Mouse (Mus musculus) liver, postnatal 0 days (tissue): ENCODE results near the gene Gorasp1.

Experiments used
- CTCF ChIP-seq: sonication (generic); IDR thresholded peaks from 2 replicates; pipeline ENCODE4 v1.5.1; 2016; ENCODE audit warnings: antibody characterized with exemption, low read depth
- EP300 ChIP-seq: IDR thresholded peaks from 2 replicates; pipeline ENCODE4 v1.6.1; 2016; ENCODE audit warnings: antibody characterized with exemption, low read depth, mild to moderate bottlenecking

GRCm38 (mm10) chr9:119962216-119962615, 24.9 kb upstream of the Gorasp1 start:
- TF ChIP-seq EP300 (no peak), CTCF (no peak)
